Mouse (Mus musculus): Measurements from ENCODE around the gene Gm32802.
"Not testable (repeated sequence)": the region's sequence is repeated elsewhere in the genome, so short reads cannot be mapped to it uniquely, and the experiment has no call there.

DNA sequence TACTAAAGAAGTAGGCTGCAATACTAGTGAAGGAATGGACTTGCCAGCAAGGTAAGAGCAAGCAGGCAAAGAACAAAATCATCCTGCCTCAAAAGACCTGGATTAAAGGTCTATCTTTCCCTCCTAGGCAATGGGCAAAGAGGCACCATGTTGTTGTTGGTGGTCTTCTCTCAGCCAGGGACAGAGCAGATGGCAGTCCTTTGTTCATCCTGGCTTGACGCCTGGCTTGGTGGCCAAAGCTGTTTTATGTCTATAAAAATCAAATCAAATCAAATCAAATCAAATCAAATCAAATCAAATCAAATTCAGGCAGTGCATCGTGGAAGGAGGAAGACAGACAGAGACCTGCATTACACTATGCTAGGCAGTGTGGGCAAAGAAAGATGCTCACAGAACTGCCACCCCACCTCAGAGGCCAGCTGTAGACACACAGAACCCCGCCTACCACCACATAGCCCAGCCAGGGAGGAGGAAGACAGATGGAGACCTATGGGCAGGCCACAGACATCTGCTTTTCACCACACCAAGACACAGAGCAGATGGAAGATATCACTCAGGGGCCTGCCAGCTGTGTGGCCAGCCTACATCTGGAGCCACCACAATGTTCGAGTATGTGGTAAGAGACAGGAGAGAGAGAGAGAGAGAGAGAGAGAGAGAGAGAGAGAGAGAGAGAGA is 42.6 kb upstream of the Gm32802 start:
- not testable (repeated sequence) for TF ChIP-seq MYOG (IDR thresholded peaks at IDR 0.05; ENCODE audit: control insufficient read depth in 1 of 3, insufficient read depth in 1 of 3, insufficient read length in 2 of 3, low read depth in 2 of 3); SRF (IDR thresholded peaks at IDR 0.05; ENCODE audit: control insufficient read depth, insufficient read length, low read depth); REST (IDR thresholded peaks at IDR 0.05; ENCODE audit: insufficient read depth, insufficient read length); POLR2A (IDR thresholded peaks at IDR 0.05; ENCODE audit: insufficient read length, low read depth); POLR2AphosphoS2 (IDR thresholded peaks at IDR 0.05; ENCODE audit: insufficient read length, low read depth); E2F4 (IDR thresholded peaks at IDR 0.05; ENCODE audit: insufficient read depth); MAX (IDR thresholded peaks at IDR 0.05; ENCODE audit: low read depth); CEBPB (IDR thresholded peaks at IDR 0.05; ENCODE audit: insufficient read depth, poor library complexity, severe bottlenecking); USF1 (IDR thresholded peaks at IDR 0.05; ENCODE audit: low read depth); MYOD1 (IDR thresholded peaks at IDR 0.05; ENCODE audit: control insufficient read depth in 1 of 3, insufficient read length in 2 of 3, low read depth in 2 of 3)

All from myocyte (in vitro differentiated cells).